Mouse (Mus musculus) G1E (cell line): ENCODE results near the gene Phrf1. TPM values are rescaled to one million over a fixed set of nuclear protein-coding genes. Genes with fewer than 3 reads are reported as not detected.

ENCODE experiments used
- ATAC-seq: 2 replicates; pipeline ENCODE4 v1.8.0; 2016; ENCODE audit warnings: mild to moderate bottlenecking; ENCODE audit not compliant: insufficient number of reproducible peaks, poor library complexity, low FRiP score, severe bottlenecking; ENCODE audit errors: extremely low read depth
- DNase-seq: peaks from one replicate; pipeline ENCODE4 v3.0.0; 2012; ENCODE audit warnings: low spot score
- H3K27me3 ChIP-seq: 2 replicates; pipeline ENCODE4 v1.6.1; 2012; ENCODE audit warnings: mild to moderate bottlenecking, low read length, inconsistent platforms; ENCODE audit not compliant: insufficient read depth
- H3K36me3 ChIP-seq: replicated peaks from 2 replicates; pipeline ENCODE3; 2012; ENCODE audit warnings: mild to moderate bottlenecking, inconsistent platforms
- H3K4me1 ChIP-seq: 2 replicates; pipeline ENCODE4 v1.6.1; 2012; ENCODE audit warnings: low read depth, low read length, inconsistent platforms, mixed read lengths; ENCODE audit not compliant: insufficient read depth
- H3K4me3 ChIP-seq: 2 replicates; pipeline ENCODE4 v1.5.1; 2012; ENCODE audit warnings: low read depth, mild to moderate bottlenecking, inconsistent platforms, low read length, moderate library complexity, mixed read lengths
- H3K9me3 ChIP-seq: replicated peaks from 2 replicates; pipeline ENCODE4 v1.6.1; 2012; ENCODE audit warnings: inconsistent platforms
- CTCF ChIP-seq: IDR thresholded peaks from 2 replicates; pipeline ENCODE4 v1.5.1; 2012; ENCODE audit warnings: low read depth, low read length, inconsistent platforms, mixed read lengths
- GATA1 ChIP-seq: IDR thresholded peaks from 2 replicates; pipeline ENCODE4 v1.6.1; 2012; ENCODE audit warnings: borderline replicate concordance, low read length, inconsistent platforms, mixed read lengths
- GATA2 ChIP-seq: IDR thresholded peaks from 2 replicates; pipeline ENCODE4 v1.6.1; 2012; ENCODE audit warnings: low read depth, low read length, inconsistent platforms, borderline replicate concordance
- POLR2AphosphoS5 ChIP-seq: IDR thresholded peaks from 2 replicates; pipeline ENCODE4 v1.6.1; 2012; ENCODE audit warnings: low read depth, low read length, inconsistent platforms; ENCODE audit not compliant: insufficient replicate concordance
- TAL1 ChIP-seq: conservative IDR thresholded peaks from 2 replicates; pipeline ENCODE4 v1.6.1; 2012; ENCODE audit warnings: low read depth, low read length, inconsistent platforms, mixed read lengths
- polyA plus RNA-seq: library from polyadenylated mRNA; stranded (reverse); fragments of >175 nt; gene quantifications from 2 replicates; pipeline ENCODE4 v1.2.3, GENCODE M21; 2012
- total RNA-seq, 2 experiments: library from RNA; stranded (forward) in 1 of 2; stranded (reverse) in 1 of 2; fragments of 200-1000 nt in 1 of 2; fragments of >200 nt in 1 of 2; fragmentation: Nextera tagmentation in 1 of 2; gene quantifications; 2 replicates each; pipeline ENCODE4 v1.2.3; 2014 to 2017

Phrf1 gene
- total and polyA plus RNA-seq, 3 experiments, result 61.4 to 173 (median 77.4) TPM

DNA sequence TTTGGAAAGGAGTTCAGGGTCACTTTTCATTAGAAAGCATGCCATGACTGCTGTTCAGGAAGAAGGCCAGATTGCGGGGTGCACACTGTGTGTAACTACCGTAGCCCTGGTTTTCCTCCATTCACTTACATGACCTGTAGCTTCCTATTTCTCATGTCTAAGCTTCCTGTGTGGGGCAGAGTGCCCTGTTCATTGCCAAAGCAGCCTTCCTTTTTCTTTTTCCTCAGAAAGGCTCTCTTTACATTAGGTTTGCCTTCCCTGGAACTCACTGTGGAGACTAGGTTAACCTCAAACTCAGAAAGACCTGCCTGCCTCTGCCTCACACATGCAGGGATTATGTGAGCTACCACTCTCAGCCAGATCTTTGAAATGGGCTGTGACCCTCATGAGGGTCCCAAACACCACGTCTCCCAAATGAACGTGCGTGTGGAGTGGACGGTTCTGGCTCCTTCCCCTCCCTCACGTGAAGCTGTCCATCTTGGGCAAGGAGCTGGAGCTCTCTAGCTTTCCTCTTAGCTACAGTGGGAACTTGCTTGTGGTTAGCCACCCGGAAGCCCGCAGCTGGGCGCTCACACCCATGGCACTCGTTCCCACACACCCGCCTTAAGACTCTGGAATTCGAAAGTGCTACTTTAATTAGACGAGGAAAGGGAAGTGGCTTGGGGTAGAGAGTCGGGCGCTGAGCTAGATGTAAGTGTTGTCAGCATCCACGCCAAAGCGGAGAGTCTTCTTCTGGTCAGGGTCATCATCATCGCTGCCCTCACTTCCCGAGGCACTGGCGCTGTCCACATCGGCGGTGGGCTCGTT, 40.1 kb downstream of the Phrf1 start:
- peaks cover 35% of the 10 kb centered on the region for H3K4me1 ChIP-seq
- H3K27me3 ChIP-seq, result peaks cover 39% of the 10 kb centered on the region
- ATAC-seq, result no peak
- no peak for DNase-seq
- H3K4me3 ChIP-seq, result no peak overlapping the region
- no peak for TF ChIP-seq CTCF
- H3K9me3 ChIP-seq, result no peaks in the 10 kb centered on the region
- H3K36me3 ChIP-seq, result peaks cover 19% of the 10 kb centered on the region

DNA sequence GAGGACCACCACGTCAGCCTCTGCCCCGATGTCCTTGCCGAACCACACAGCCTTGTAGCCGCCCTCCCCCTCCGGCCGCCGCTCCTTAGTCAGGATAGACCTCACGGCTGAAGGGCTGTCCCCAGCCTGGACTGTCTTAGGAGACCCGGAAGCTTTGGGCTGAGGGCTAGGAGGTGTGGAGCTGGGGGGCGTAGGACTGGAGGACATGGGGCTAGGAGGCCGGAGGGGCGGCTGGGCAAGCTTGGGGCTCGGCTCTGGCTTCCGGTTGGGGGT, 40.6 kb downstream of the Phrf1 start:
- Histone ChIP-seq H3K4me3 (no peak overlapping the region), H3K27me3 (peaks cover 44% of the 10 kb centered on the region), H3K36me3 (peaks cover 13% of the 10 kb centered on the region), H3K9me3 (no peaks in the 10 kb centered on the region), H3K4me1 (peaks cover 30% of the 10 kb centered on the region)
- TF ChIP-seq GATA2 (no peak), POLR2AphosphoS5 (no peak), GATA1 (no peak), CTCF (no peak), TAL1 (no peak)
- DNase-seq, result no peak
- ATAC-seq, result no peak

DNA sequence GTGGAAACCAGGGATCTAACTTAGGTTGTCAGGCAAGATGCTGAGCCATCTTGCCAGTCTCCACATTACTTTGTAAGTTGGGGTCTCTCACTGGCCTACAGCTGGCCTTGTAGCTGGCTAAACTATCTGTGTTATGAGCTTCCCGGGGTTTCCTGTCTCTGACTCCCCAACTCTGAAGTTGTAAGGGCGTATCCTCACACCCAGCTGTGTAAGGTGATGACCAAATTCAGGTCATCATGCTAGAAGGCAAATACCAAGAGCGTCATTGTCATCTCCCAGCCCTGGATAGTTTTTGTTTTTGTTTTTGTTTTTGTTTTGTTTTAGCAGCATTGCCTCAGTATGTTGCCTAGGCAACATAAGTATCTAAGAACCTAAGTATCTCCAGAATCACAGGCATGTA, 42.0 kb downstream of the Phrf1 start:
- ATAC-seq (no peak), DNase-seq (no peak)
- no peak overlapping the region for H3K4me3 ChIP-seq
- H3K9me3 ChIP-seq, result no peaks in the 10 kb centered on the region
- peaks cover 16% of the 10 kb centered on the region for H3K4me1 ChIP-seq
- H3K36me3 ChIP-seq, result no peaks in the 10 kb centered on the region
- peaks cover 53% of the 10 kb centered on the region for H3K27me3 ChIP-seq
- no peak for TF ChIP-seq TAL1
- no peak for TF ChIP-seq GATA1
- no peak for TF ChIP-seq GATA2
- TF ChIP-seq CTCF, result no peak
- no peak for TF ChIP-seq POLR2AphosphoS5

DNA sequence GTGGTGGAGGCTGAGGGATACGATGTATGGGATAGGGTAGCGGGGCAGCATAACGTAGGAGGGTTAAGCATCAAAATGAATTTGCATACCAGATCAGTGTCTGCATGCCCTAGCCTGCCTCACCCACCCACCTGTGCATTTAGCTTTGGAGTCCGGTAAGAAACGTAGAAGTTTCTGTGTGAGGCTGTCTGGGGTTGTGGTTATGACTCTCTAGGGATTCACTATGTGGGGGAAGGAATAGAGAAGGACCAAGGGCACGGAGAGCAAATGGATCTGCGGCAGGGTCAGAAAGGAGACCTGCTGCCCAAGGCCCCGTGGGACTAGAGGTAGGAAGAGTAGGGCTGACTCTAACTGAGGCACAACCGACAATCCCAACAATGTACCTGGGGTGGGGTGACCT, 46.8 kb downstream of the Phrf1 start:
- Histone ChIP-seq H3K4me1 (peaks cover 7% of the 10 kb centered on the region), H3K27me3 (peaks cover 74% of the 10 kb centered on the region), H3K4me3 (no peak overlapping the region), H3K9me3 (no peaks in the 10 kb centered on the region), H3K36me3 (no peaks in the 10 kb centered on the region)
- ATAC-seq, result no peak
- TF ChIP-seq POLR2AphosphoS5, result no peak
- TF ChIP-seq CTCF, result no peak
- no peak for TF ChIP-seq GATA1
- no peak for TF ChIP-seq GATA2
- no peak for TF ChIP-seq TAL1
- DNase-seq, result no peak

DNA sequence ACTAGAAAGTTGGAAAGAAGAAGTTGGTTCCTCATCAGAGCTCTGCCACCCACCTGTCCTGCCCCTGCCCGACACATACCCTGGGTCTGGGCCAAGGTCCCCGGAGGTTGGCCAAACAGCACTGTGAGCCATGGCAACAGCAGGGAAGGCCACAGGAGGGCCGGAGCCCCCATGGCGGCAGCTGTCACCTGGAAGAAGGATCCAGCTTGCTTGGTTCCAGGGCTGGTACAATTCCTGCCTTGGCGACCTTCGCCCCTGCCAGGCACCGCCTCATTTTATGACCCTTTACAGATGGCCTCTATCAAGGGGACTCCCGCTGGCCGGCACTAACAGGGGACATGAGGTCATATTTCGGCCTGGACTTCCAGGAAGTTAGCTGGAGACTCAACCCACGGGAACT, 48.0 kb downstream of the Phrf1 start, which contains the start of gene Cdhr5:
Cdhr5 (minus strand) TSS at position 241 of the 400 bp plus-strand sequence.
- H3K4me3 ChIP-seq, result no peak within 1 kb of the TSS
- H3K27me3 ChIP-seq, result peaks cover 75% of the 10 kb centered on the region
- no peak for TF ChIP-seq CTCF
- no peak for TF ChIP-seq GATA1
- TF ChIP-seq GATA2, result no peak
- no peak for TF ChIP-seq POLR2AphosphoS5
- TF ChIP-seq TAL1, result no peak
- H3K4me1 ChIP-seq, result peaks cover 7% of the 10 kb centered on the region
- no peak for ATAC-seq
- no peaks in the 10 kb centered on the region for H3K36me3 ChIP-seq
- no peak for DNase-seq
- H3K9me3 ChIP-seq, result no peaks in the 10 kb centered on the region

DNA sequence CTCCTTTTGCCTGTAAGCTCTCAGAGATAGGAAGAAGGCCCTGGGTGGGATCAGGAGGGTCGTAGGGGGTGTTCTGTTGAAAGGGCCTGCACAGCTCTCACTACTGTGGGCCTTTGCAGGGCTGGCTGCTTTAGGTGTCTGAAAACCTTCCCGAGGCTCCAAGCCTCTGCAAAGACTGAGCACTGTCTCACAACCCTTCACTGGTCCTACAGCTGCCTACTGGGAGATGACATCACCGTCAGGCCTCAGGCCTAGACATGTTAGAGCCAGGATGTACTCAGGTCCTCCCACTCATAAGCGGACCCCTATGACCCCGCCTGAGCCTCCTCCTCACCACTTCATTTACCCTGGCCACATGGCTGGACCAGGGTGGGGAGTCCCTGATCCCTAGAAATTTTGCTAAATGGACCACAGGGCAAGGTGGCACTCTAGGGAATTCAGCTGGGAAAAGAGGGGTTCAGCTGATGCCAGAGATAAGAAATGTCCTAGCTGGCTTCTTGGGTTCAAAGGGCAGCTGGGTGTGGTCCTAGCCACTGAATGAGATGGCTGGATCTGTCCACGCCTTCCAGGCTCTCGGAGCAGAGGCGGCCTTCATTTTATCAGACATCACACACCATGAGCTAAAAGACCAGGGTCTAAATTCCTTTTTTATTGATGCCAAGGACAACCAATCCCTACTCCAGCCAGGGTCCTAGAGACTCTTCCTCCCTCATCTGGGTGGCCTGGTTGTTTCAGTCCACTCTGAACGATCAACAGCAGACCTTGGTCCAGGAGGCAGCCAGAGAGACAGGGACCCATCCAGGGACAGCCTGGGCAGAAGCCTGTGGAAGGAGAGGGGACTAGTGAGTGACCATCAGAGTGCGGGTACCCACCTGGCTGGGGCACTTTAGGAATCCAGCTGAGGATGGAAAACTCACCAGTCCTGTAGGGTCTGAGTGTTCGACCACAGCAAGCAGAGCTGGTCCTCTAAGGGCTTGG, 49.4 kb downstream of the Phrf1 start:
- H3K9me3 ChIP-seq, result no peaks in the 10 kb centered on the region
- peaks cover 7% of the 10 kb centered on the region for H3K4me1 ChIP-seq
- no peak for ATAC-seq
- H3K4me3 ChIP-seq, result no peak overlapping the region
- TF ChIP-seq CTCF (no peak), TAL1 (no peak), GATA1 (no peak), POLR2AphosphoS5 (no peak), GATA2 (no peak)
- DNase-seq, result no peak
- no peaks in the 10 kb centered on the region for H3K36me3 ChIP-seq
- H3K27me3 ChIP-seq, result peaks cover 67% of the 10 kb centered on the region
